Mouse (Mus musculus) heart, adult 11 months (tissue): ENCODE data around the gene Brox.
A peak's percentile ranks its signal among the peaks of the same experiment; 100 is the strongest.

Experiments
- DNase-seq: peaks from one replicate; pipeline ENCODE4 v3.0.0; 2022

Brox gene

DNA sequence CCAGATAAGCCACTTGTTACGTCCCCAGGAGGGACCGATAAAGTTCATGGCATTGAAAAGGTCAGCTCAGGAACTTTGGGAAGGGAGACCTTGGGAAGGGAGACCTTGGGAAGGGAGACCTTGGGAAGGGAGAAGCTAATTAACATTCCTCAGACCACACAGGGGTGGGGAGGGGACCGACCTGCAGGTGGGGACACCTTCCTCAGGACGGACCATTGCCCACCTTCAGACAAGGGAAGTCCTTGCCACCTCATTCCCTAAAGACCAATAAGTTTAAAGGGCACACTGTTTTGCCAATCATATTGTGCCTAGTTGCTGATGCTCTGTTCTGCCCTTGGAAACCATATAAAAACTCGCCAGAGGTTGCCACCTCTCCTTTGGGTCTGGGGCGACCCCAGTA is 29.4 kb downstream of the Brox start:
- peak; percentile 74 for DNase-seq

DNA sequence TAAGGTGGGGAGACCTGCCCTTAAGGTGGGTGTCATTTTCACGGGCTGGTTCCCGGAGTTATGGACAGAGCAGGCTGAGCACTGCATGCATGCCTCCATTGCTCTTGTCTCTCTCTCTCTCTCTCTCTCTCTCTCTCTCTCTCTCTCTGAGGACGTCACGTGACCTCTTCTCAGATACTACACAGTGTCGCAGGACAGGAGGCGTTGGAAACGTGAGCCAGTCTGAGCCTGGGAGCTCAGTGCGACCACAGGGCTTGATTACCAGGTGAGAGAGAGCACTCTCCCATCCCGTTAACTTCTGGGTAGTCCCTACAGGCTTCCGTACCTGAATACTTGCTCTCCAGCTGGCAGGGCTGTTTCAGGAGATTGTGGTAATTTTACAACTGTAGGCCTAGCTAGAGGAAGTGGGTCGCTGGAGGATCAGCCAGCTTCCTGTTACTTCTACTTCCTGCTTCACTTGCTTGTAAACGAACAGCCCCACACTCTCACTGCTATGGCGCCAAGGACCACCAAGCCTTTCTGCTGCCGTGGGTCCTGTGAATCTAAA is 31.1 kb downstream of the Brox start:
- peak; percentile 86 for DNase-seq

DNA sequence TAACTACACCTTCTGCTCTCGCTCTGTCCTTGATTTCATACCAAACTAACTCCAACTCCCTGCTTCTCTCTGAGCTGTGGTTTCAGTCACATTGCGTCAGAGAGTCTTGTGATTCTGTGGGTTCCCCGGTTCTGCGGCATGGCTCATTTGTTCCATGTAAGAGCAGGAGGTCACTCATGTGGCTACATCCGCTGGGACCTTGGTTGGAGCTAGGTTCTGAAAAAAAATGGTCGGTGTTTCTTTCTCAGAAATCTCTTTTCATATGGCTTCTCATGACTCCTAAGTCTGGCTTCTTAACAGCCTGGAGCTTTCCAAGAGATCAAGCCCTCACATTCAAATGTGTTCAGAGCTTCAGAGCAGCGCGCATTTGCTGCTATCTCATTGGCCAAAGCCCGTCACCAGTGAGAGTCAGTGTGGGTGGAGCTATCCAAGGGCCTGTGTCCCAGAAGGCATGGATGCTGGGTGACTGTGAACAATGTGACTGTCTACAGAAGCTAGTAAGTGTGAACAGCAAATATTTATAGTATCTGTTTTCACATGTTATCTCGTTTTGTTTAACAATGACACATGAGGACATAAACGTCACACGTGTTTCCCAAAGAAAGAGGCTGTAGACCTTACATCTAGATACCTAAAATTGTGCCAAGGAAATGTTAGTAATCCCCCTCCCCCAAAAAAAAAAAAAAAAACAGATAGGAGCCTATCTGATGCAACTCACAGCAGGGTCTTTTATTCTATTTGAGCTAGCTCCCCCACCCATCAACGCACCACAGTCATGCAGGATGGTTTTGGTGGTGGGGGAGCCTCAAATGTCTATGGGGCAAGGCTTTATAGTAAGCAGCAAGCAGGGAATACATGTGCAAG is 32.7 kb downstream of the Brox start:
- peak; percentile 95 for DNase-seq

DNA sequence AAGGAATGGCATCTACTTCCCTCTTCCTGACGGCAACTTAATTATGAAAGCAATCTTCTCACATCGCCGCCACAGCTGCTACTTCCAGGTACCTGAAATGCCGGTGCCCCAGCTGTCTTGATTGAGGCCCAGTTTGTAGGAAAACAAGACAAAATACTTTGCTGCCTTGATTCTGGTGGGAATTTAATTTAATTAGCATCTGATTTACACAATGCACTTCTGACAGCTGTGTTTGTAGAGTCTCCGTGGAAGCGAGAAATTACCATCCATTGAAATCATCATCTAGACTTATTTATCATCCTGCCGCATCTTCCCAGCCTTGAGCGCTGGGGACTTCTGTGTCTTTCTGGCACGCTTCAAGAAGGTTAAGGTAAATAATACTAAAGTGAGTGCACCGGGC is 44.5 kb downstream of the Brox start:
- DNase-seq: peak; percentile 75

DNA sequence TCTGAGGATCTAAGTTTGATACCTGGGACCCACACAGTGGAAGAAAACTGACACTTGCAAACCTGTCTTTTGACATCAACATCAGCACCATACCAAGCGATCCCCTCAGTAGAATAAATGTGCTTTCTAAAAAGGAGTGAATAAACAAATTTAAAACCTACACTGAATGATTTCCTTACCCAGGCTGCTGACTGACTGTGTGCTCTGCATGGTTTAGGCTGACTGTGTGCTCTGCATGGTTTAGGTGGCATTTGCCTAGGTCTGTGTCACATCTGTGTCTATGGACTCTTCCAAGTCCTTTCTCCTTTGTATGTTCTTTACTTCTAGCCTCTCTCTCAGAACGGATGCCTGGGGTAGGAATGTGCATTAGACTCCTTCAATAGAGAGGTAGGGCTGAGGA is 45.3 kb downstream of the Brox start:
- no peak for DNase-seq

DNA sequence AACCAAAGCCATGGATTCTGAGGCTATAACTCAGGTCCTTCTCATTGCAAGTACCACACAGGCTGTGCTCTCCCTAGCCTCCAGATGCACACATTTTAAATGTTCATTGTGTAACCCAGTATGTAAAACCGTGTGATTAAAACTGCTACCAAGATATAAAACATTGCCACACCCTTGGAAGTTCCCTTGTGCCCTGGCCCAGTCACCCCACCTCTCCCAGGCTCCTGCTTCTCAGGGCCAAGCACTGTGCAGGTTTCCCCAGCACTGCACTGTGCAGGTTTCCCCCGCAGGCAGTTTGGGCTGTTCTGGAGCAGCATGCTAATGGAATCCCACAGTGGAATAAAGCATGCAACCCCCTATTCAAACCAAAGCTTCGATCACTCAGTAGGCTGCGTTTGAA is 46.5 kb downstream of the Brox start:
- DNase-seq: no peak

DNA sequence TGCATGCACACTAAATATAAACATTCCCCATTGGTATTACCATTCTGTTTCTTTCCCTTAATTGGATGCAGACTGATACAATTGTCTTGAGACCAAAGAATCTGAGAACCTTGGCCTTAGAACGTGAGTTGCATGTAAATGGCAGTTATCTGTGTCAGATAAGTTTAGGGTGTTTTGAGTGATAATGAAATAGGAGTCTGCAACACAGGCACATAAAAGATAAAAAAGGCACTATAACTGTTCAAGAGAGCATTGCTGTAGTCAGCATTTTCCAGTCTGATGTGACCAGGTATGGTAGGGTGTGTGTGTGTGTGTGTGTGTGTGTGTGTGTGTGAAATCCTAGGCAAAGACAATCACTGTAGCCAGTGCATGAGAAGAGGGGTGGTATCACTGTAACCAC is 48.9 kb downstream of the Brox start:
- no peak for DNase-seq

DNA sequence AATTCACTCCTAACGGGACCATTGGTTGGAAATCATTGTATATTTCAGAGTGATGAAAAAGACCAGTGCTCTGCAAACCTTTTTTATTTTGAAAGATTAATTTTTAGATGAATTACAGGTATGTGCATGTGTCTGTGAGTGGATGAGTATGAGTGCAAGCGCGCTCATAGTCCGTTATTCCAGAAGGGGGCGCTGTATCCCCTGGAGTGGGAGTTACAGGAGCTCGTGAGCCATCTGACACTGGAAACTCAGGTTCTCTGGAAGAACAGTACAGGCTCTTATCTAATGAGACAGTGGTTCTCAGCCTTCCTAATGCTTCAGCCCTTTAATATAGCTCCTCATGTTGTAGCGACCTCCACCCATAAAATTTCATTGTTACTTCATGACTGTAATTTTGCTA is 53.8 kb downstream of the Brox start:
- no peak for DNase-seq

DNA sequence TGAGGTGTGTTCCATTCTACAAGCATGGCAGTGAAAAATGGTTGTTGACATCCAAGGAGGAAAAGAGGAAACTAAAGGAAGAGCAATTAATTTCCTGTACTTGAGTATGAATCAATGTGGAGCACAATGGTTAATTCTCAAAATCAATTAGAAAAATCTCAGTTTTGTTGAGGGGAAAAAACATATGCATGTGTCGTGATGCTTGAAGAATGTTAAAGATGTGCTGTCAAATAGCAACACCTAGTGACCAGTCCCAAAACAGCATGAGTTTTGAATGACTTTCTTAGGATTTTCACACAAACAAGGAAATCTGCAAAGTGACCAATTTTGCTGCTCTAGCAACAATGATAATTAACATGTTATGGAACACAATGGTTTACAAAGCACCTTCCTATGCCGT is 59.2 kb downstream of the Brox start:
- DNase-seq: no peak

DNA sequence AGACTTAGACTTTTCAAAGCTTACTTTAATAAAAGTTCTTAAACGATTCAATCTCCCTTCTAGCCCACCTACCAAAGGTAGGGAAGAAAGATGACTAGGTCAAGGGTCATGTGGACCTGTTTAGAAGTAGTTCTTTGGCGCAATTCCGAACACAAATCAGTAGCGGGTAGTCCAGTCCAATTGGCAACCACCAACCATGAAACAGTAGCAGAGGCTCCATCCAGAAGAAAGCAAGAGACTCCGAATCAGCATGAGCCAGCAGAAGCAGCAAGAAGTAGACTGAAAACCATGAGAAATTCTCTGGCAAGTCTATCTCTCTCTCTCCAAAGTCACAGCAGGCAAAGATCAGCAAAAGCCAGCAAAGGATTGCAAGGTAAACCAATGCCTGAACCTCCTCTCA is 60.6 kb downstream of the Brox start:
- DNase-seq: peak; percentile 91

DNA sequence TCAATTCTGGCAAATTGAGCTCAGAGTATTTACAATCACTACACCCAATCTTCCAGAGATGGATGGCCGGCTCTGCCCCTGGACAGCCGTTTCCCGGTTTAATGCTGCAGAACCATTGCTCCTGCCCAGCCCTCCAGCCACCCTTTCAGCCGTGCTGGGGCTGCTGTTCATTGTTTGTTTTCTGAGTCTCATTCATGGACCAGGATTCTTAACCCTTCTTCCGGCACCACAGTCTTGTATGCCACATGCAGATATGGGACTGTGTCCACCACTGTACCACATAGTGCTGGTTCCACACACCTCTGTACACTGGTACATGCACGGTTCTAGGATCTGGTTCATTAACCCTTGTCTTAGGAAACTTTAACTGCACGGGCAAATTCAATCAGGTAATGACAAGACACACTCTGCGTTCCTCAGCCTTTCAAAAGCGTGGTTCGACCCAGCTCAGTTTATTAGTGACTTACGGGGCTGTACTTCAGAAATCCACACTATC is 63.3 kb downstream of the Brox start:
- no peak for DNase-seq

DNA sequence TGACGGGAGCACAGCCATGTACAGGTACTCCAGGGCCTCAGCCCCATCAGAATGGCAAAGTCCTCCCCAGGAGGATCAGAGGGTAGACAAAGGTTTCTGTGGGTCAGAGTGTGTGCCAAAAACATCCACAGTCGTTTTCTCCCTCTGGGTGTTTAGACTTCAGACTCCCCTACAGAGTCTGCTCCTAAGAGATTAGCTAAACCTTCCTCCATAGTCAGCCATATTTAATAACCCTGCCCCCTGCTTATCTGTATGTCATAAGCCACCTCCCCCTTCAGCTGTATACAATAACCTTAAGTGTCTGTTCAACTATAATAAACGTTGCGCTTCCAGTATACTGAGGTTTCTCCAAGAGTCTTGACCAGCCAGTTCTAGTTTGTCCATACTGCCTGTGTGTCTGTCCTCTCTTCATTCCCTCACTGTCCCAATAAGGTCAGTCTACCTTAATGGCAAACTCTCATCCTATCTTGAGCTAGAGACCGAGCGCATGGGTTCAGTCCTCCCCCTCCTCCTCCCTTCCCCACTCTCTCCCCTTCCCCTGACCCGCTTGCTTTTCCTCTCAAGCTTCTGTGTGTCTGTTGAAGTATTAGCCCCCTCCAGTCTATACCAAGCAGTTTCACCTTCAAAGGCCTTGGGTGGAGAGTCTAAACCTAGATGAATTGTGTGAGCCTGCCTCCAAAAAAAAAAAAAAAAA is 63.9 kb downstream of the Brox start:
- DNase-seq: no peak

DNA sequence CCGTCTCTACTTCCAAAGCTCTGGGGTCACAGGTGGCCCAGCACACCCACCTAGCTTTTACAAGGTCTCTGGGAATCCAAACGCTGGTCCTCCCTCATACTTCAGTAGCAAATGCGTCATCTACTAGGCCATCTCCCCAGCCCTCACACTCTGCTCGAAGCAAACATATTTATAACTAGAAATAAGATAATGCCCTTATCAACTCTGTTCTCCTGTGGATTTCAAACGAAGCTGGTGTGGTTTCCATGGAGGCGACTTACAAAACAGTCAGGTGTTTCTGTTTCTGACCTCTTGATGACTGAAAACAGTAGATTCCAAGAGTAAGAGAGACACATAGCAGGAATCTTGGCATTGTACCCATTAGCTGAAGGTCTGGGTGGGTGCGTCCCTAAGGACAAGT is 69.6 kb downstream of the Brox start:
- no peak for DNase-seq
